Mouse (Mus musculus): ENCODE data around the gene Gpr33.

DNA sequence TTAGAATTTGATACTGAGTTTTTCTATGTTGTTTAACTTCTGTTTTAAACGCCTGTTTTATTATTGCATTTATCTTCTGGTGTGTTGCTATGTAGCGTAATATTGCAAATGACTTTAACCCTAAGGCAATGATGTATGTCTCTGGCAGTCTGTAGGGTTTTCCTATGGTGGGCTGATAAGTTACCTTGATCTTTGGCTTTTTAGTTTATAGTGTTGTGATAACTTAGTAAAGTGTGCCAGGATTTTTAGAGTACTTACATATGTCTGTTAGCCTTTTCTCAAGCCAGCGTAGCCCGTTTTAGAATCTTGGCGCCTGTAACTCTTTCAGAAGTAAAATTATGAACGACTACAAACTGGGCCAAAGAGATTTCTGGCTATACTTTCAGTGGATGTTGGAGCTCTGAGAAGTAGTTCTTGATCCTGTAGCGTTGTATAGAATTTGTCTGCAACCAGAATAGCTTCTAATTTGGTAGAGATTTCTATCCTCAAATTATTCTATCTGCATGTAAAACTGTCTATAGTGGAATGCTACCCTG is 13.3 kb downstream of the Gpr33 start:
- TF ChIP-seq HCFC1 (IDR thresholded peaks at IDR 0.05; ENCODE audit: borderline replicate concordance, insufficient read depth, low read length) (no peak), MAFK (IDR thresholded peaks at IDR 0.05; ENCODE audit: insufficient read depth, low read depth, low read length) (no peak), CHD2 (IDR thresholded peaks at IDR 0.05; ENCODE audit: low read depth, low read length) (no peak)

Data from ES-E14 (cell line).